Mouse (Mus musculus) intestine, embryonic 14.5 days (tissue): ENCODE results near the gene St6galnac3. TPM values are rescaled to one million over a fixed set of nuclear protein-coding genes. Genes with fewer than 3 reads are reported as not detected.
A peak's percentile ranks its signal among the peaks of the same experiment; 100 is the strongest.

ENCODE experiments used
- ATAC-seq: fragments of 200-750 bp; cut with Nextera tagmentation; replicated peaks from 2 replicates; pipeline ENCODE4 v1.8.0; 2017; ENCODE audit warnings: low read depth, moderate number of reproducible peaks, moderate TSS enrichment, moderate library complexity; ENCODE audit not compliant: low FRiP score, low TSS enrichment
- DNase-seq: peaks from one replicate; pipeline ENCODE4 v3.0.0-alpha.2; 2018; ENCODE audit warnings: low spot score
- H3K27ac ChIP-seq: fragments of 300-500 bp; sonication (generic); 2 replicates; pipeline ENCODE4 v1.5.1; 2014; ENCODE audit warnings: low read depth, mild to moderate bottlenecking, control low read depth
- H3K27me3 ChIP-seq: fragments of 300-500 bp; sonication (generic); replicated peaks from 2 replicates; pipeline ENCODE4 v1.6.1; 2014; ENCODE audit warnings: low read length, control low read depth; ENCODE audit not compliant: control insufficient read depth, insufficient read depth
- H3K36me3 ChIP-seq: fragments of 300-500 bp; sonication (generic); 2 replicates; pipeline ENCODE4 v1.6.1; 2014; ENCODE audit warnings: low read length, control low read depth; ENCODE audit not compliant: control insufficient read depth, insufficient read depth
- H3K4me1 ChIP-seq: fragments of 300-500 bp; sonication (generic); replicated peaks from 2 replicates; pipeline ENCODE4 v1.6.1; 2014; ENCODE audit warnings: low read length, control low read depth, mixed read lengths; ENCODE audit not compliant: control insufficient read depth, insufficient read depth
- H3K4me2 ChIP-seq: fragments of 300-500 bp; sonication (generic); 2 replicates; pipeline ENCODE4 v1.6.1; 2014; ENCODE audit warnings: low read length
- H3K4me3 ChIP-seq: fragments of 300-500 bp; sonication (generic); 2 replicates; pipeline ENCODE4 v1.5.1; 2014; ENCODE audit warnings: low read depth, low read length, control low read depth, mixed read lengths
- H3K9ac ChIP-seq: fragments of 300-500 bp; sonication (generic); 2 replicates; pipeline ENCODE4 v1.6.1; 2014; ENCODE audit warnings: mild to moderate bottlenecking, low read length
- H3K9me3 ChIP-seq: fragments of 300-500 bp; sonication (generic); 2 replicates; pipeline ENCODE4 v1.6.1; 2016; ENCODE audit warnings: low read length, control low read depth; ENCODE audit not compliant: control insufficient read depth
- WGBS: fragments of 180-500 bp; shearing (Covaris S2); extraction: QIAGEN DNeasy Blood & Tissue Kit; methylation state at CpG from one replicate; pipeline ENCODE4 v1.1.7; 2014; 5-methylcytosine and 5-hydroxymethylcytosine counted together
- polyA plus RNA-seq: library from polyadenylated mRNA; unstranded; fragments of >200 nt; fragmentation: Nextera tagmentation; extraction: Ambion mirVana; gene quantifications from 2 replicates; pipeline ENCODE4 v1.2.1, GENCODE M21; 2014

The St6galnac3 gene
- 45.5 and 59.1 TPM in 2 replicates for polyA plus RNA-seq

- H3K27me3 ChIP-seq: no peaks in the 10 kb centered on the region
- DNase-seq (peak; percentile 89), ATAC-seq (peak; percentile 98)
- H3K4me3 ChIP-seq: peak within 1 kb of the TSS; percentile 80
- peaks cover 27% of the 10 kb centered on the region for H3K4me1 ChIP-seq
- WGBS: 2% methylated on average over 56 of the region's 56 CpGs
- peak within 1 kb of the TSS; percentile 90 for H3K4me2 ChIP-seq
- no peaks in the 10 kb centered on the region for H3K9me3 ChIP-seq
- H3K27ac ChIP-seq: peak within 1 kb of the TSS; percentile 76
- no peaks in the 10 kb centered on the region for H3K36me3 ChIP-seq
- peak within 1 kb of the TSS; percentile 71 for H3K9ac ChIP-seq
Measured at GRCm38 (mm10) chr3:153724701-153725668, at the start of gene St6galnac3. Gene St6galnac3, minus strand, starts transcription at chr3:153725174.

- 71% methylated on average over 3 of the region's 3 CpGs for WGBS
- DNase-seq: no peak
- no peak for ATAC-seq
Measured at GRCm38 (mm10) chr3:153774568-153774967, 49.6 kb upstream of the St6galnac3 start.

GRCm38 (mm10) chr3:153771479-153771878, 46.5 kb upstream of the St6galnac3 start:
- H3K4me2 ChIP-seq: no peak overlapping the region
- H3K9me3 ChIP-seq: no peaks in the 10 kb centered on the region
- no peak overlapping the region for H3K9ac ChIP-seq
- 33% methylated on average over 4 of the region's 4 CpGs for WGBS
- ATAC-seq (no peak), DNase-seq (no peak)
- no peaks in the 10 kb centered on the region for H3K27me3 ChIP-seq
- H3K27ac ChIP-seq: no peak overlapping the region
- H3K4me3 ChIP-seq: no peak overlapping the region
- H3K4me1 ChIP-seq: peaks cover 6% of the 10 kb centered on the region; the same call in 1 of the 2 replicates
- no peaks in the 10 kb centered on the region for H3K36me3 ChIP-seq

More at GRCm38 (mm10) chr3:153774568-153774967, 49.6 kb upstream of the St6galnac3 start:
- Histone ChIP-seq H3K9me3 (no peaks in the 10 kb centered on the region), H3K4me3 (no peak overlapping the region), H3K4me1 (peaks cover 6% of the 10 kb centered on the region; the same call in 1 of the 2 replicates), H3K27me3 (no peaks in the 10 kb centered on the region), H3K27ac (no peak overlapping the region), H3K9ac (no peak overlapping the region), H3K36me3 (no peaks in the 10 kb centered on the region), H3K4me2 (no peak overlapping the region)

- Histone ChIP-seq H3K36me3 (no peaks in the 10 kb centered on the region), H3K4me1 (peaks cover 6% of the 10 kb centered on the region; the same call in 1 of the 2 replicates), H3K27me3 (no peaks in the 10 kb centered on the region), H3K4me3 (no peak overlapping the region), H3K4me2 (no peak overlapping the region), H3K9me3 (no peaks in the 10 kb centered on the region), H3K9ac (no peak overlapping the region), H3K27ac (no peak overlapping the region)
- no peak for ATAC-seq
- no peak for DNase-seq
- WGBS: 42% methylated on average over 7 of the region's 7 CpGs
Measured at GRCm38 (mm10) chr3:153770573-153770972, 45.6 kb upstream of the St6galnac3 start.

- no peak overlapping the region for H3K4me2 ChIP-seq
- no peak for ATAC-seq
- no peak overlapping the region for H3K4me3 ChIP-seq
- H3K4me1 ChIP-seq: peaks cover 6% of the 10 kb centered on the region; the same call in 1 of the 2 replicates
- H3K9me3 ChIP-seq: no peaks in the 10 kb centered on the region
- H3K27me3 ChIP-seq: no peaks in the 10 kb centered on the region
- no peak for DNase-seq
- no peak overlapping the region for H3K27ac ChIP-seq
- H3K9ac ChIP-seq: no peak overlapping the region
- no peaks in the 10 kb centered on the region for H3K36me3 ChIP-seq
- 71% methylated on average over 5 of the region's 5 CpGs for WGBS
Measured at GRCm38 (mm10) chr3:153769220-153769619, 44.2 kb upstream of the St6galnac3 start.

- H3K9ac ChIP-seq: no peak overlapping the region
- no peak overlapping the region for H3K4me3 ChIP-seq
- H3K36me3 ChIP-seq: no peaks in the 10 kb centered on the region
- DNase-seq (no peak), ATAC-seq (no peak)
- H3K27me3 ChIP-seq: no peaks in the 10 kb centered on the region
- H3K4me2 ChIP-seq: no peak overlapping the region
- no peak overlapping the region for H3K27ac ChIP-seq
- H3K4me1 ChIP-seq: peaks cover 6% of the 10 kb centered on the region; the same call in 1 of the 2 replicates
- H3K9me3 ChIP-seq: no peaks in the 10 kb centered on the region
Measured at GRCm38 (mm10) chr3:153765171-153765570, 40.2 kb upstream of the St6galnac3 start.

GRCm38 (mm10) chr3:153764760-153765159, 39.8 kb upstream of the St6galnac3 start:
- ATAC-seq: no peak
- 57% methylated on average over 5 of the region's 5 CpGs for WGBS
- Histone ChIP-seq H3K36me3 (no peaks in the 10 kb centered on the region), H3K9ac (no peak overlapping the region), H3K27ac (no peak overlapping the region), H3K4me3 (no peak overlapping the region), H3K4me1 (peaks cover 6% of the 10 kb centered on the region; the same call in 1 of the 2 replicates), H3K27me3 (no peaks in the 10 kb centered on the region), H3K4me2 (no peak overlapping the region), H3K9me3 (no peaks in the 10 kb centered on the region)
- no peak for DNase-seq

GRCm38 (mm10) chr3:153761171-153761570, 36.2 kb upstream of the St6galnac3 start:
- Histone ChIP-seq H3K9ac (no peak overlapping the region), H3K27me3 (no peaks in the 10 kb centered on the region), H3K4me2 (no peak overlapping the region), H3K4me1 (peaks cover 6% of the 10 kb centered on the region; the same call in 1 of the 2 replicates), H3K27ac (no peak overlapping the region), H3K36me3 (no peaks in the 10 kb centered on the region), H3K4me3 (no peak overlapping the region), H3K9me3 (no peaks in the 10 kb centered on the region)
- no peak for DNase-seq
- no peak for ATAC-seq
- 69% methylated on average over 17 of the region's 17 CpGs for WGBS
